Mouse (Mus musculus) ES-Bruce4 (cell line): ENCODE measurements around the gene Scn8a.

ENCODE experiments used
- CTCF ChIP-seq: IDR thresholded peaks from one replicate; pipeline ENCODE4 v1.8.1; 2011; ENCODE audit warnings: low read depth, low read length
- EP300 ChIP-seq: IDR thresholded peaks from 2 replicates; pipeline ENCODE4 v1.6.1; 2011; ENCODE audit warnings: low read depth, low read length; ENCODE audit not compliant: insufficient read depth
- POLR2A ChIP-seq: IDR thresholded peaks from one replicate; pipeline ENCODE4 v1.8.1; 2011; ENCODE audit warnings: low read length; ENCODE audit not compliant: insufficient read depth

- TF ChIP-seq POLR2A (no peak), CTCF (no peak), EP300 (no peak)
Measured at GRCm38 (mm10) chr15:100845049-100845879, 24.4 kb upstream of the Scn8a start.
